Mouse (Mus musculus): ENCODE measurements around the gene Cdh16.
"Not testable (repeated sequence)": the region's sequence is repeated elsewhere in the genome, so short reads cannot be mapped to it uniquely, and the experiment has no call there.

Cdh16 gene

GRCm38 (mm10) chr8:104611613-104612012, 12.6 kb downstream of the Cdh16 start:
- no peak for DNase-seq

DNA sequence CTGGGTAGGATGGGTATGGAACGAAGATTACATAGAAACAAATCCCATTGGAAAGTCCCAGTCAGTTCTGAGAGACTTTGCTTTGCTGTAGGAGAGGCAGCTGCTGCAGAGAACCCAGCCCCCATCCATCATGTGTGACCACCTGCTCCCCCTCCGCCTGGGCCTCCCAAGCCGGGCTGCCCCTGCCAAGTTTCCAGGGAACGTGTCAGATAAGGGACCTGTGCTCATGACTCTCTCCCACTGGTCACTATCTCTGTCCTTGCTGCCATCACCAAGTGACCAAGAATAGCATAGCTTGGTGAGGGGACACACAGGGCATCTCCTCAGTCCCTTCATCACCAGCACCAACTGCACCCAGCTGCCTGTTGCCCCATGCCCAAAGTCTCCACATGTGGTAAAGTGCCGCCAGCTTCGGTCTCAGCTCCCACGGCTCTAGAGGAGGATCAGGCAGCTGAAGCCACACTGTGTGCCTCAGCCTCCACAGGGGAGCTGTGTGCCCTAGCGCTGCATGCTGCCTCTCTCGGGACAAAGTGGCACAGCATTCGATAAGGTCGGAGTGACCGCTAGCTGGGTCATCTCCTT, 13.9 kb downstream of the Cdh16 start:
- DNase-seq, result no peak

DNA sequence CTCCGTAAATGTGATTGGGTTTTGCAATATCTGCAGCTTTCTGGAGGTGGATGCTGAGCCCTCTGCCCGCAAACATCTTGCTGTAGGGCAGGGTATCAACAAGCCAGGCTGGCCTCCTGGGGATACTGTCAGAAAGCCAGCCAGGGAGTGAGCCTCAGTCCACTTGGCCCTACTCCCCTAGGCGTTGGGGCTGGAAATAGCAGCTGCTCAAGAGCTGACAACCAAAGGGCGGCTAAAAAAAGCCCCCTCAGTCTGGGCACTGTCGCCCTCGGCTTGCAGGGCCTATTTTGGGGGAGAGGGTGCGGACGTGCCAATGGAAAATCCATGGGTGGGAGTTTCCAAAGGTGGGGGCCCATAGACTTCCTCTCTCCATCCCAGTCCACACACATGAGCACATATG, 15.0 kb downstream of the Cdh16 start:
- DNase-seq, result no peak

DNA sequence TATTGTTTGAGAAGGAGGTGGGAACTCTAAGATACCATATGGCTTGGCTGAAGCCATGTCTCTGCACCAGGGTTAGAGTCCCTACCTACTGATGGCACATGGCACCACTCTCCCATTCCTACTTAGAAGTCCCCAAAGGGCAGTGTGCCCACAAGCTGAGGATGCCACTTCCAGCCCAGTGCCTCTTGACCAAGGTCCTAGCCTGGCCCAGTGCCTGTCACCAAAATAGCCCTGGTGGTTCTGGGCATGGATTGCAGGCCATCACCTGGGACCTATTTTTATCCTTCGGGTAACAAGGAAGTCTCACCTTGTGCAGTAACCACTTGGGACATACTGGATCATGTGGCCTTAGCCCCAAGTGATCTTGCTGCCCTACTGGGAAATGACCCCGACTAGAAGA, 16.3 kb downstream of the Cdh16 start:
- no peak for DNase-seq

GRCm38 (mm10) chr8:104606329-104606728, 17.9 kb downstream of the Cdh16 start:
- no peak for DNase-seq

DNA sequence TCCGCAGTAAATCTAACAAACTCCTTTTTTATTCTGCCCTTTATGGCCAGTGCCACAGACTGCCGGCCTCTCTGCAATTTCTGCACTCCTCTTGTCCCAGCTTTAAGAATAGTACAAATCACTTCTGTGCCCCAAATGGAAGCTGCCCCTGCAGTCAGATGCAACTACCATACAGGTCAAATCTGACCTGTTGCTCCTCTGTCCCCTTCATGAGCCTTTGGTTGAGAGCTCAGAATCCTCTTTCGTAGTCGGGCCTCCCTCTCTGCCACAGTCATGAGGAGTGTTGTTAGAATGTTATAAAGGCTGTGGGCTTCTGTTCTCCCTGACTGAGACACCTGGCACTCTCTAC, 21.0 kb downstream of the Cdh16 start:
- no peak for DNase-seq

GRCm38 (mm10) chr8:104602468-104603244, 21.5 kb downstream of the Cdh16 start:
- DNase-seq, result peak; percentile 94

- DNase-seq, result peak; percentile 60
Measured at GRCm38 (mm10) chr8:104601941-104602371, 22.2 kb downstream of the Cdh16 start.

GRCm38 (mm10) chr8:104601386-104601785, 22.8 kb downstream of the Cdh16 start:
- DNase-seq, result no peak

- peak; percentile 73 for DNase-seq
Measured at GRCm38 (mm10) chr8:104598496-104598895, 25.7 kb downstream of the Cdh16 start.

GRCm38 (mm10) chr8:104597656-104598055, 26.5 kb downstream of the Cdh16 start:
- DNase-seq, result no peak

DNA sequence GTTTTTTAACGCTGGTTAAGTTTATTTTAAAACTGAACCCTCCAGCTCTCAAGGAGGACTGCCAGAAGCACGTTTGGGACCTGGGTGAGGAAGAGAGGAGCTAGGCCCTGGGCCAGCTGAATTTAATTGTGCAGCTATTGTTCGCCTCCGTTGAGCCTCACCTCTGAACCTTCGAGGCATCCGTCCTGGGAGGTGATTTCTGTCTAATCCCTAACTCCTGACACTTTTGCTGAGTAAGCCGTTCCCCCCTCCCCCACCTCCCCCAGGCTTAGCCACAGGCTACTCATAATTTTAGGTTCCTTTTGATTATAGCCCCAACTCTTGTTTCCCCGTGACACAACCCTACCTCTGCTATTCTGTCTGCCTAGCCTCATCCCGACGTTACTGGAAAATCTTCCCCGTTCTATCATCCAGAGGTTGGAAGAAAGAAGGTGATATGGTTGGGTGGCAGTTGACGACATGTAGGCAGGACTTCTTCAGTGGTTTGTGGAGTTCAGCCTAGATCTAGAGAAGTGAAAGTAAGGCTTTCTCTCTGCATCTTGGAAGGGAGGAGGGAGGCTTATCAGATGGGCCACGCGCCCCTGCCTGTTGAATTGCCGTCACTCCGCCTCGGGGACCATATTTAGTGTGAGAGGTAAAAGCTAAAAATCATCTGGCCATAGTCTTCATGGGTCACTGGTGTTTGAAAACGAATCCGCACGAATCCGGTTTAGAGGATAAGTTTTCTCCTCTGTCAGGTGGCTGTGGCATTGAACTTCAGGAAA, 28.2 kb downstream of the Cdh16 start:
- no peak for DNase-seq

DNA sequence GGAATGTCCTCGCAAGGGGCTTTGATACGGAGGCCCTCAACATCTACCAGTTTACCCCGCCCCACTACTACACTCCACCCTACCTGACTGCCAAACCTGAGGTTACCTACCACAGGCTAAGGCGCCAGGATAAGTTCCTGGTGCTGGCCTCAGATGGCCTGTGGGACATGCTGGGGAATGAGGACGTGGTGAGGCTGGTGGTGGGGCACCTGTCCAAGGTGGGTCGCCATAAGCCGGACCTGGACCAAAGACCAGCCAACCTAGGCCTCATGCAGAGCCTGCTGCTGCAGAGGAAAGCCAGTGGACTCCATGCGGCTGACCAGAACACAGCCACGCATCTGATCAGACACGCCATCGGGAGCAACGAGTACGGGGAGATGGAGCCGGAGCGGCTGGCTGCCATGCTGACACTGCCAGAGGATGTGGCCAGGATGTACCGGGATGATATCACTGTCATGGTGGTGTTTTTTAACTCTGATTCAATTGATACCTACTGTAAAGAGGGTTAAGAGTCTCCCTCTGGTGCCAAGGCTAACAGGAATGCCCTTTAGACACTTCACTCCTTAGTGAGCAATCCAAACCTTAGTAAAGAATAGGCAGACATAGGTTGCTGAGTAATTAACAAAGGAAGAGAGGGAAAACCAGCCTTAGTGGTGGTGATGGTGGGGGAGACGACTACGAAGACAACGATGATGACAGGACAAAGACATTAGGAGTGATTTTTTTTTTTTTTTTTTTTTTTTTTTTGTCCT, 29.4 kb downstream of the Cdh16 start:
- no peak for DNase-seq

GRCm38 (mm10) chr8:104593536-104594325, 30.5 kb downstream of the Cdh16 start:
- no peak for DNase-seq

DNA sequence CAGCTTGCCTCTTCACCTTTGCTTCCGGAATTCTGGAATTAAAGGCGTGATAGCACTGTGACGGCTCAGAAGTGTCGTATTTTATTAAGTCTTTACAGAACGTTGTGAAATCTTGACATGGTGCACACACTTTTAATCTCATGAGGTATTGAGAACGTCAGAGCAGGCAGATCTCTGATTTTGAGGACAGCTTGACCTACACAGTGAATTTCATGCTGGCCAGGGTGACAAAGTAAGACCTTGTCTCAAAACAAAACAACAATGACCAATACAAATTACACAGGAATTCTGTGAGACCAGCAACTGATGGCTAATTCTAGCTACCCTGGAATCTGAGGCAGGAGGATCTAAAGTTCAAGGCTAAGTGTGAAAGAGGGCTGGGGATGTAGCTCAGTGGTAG, 31.6 kb downstream of the Cdh16 start:
- DNase-seq, result no peak

DNA sequence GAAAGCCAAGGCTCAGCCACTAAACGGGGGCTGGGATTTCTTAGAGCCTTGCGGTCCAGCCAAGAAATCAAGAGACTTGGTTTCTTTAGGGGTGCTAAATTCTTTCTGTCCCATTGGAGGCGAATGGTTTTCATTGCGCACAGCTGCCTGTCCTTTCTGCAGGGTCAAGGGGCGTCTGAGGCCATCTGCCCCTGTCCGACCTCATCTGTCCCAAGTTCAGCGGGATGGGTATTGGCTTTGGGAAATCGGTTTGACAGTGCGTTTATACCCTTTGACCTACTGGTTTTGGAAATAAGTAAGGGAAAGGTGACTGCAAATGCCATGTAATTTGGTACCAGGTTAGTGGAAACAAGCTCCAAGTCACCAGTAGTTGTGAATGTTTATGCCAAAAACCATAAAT, 32.3 kb downstream of the Cdh16 start:
- DNase-seq, result no peak

- DNase-seq, result peak; percentile 92
Measured at GRCm38 (mm10) chr8:104591133-104591834, 32.9 kb downstream of the Cdh16 start, which contains the start of gene Pdp2. TSS of gene Pdp2 (plus strand) at chr8:104591451.

- no peak for DNase-seq
Measured at GRCm38 (mm10) chr8:104590284-104590683, 33.9 kb downstream of the Cdh16 start.

DNA sequence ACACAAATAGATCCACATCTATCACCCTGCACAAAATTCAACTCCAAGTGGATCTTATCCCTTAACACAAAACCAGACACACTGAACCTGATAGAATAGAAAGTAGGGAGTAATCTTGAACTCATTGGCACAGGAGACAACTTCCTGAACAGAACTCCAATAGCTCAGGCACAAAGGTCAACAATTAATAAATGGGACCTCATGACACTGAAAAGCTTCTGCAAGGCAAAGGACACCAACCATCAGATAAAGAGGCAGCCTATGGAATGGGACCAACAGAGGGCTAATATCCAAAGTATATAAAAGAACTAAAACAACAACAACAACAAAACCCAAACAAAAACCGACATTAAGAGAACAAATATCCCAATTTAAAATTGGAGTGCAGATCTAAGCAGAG, 39.7 kb downstream of the Cdh16 start:
- DNase-seq, result no peak

DNA sequence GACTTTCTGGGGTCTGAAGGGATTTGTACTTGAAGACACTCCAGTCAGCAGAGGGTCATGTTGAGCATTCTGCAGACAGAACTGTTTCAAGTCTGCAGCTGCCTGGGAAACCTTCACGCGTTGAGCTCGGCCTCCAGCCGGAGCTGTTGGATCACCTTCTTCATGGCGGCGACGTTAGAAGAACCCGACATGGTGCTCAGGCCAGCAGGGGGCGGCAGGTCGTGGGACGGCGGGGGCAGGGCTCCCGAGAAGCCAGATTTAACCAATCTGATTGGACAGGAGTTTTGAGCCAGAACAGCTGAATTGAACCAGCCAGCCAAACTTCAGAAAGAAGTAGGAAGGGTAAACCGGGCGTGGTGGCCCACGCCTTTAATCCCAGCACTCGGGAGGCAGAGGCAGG, 46.6 kb downstream of the Cdh16 start:
- DNase-seq, result not testable (repeated sequence)

DNA sequence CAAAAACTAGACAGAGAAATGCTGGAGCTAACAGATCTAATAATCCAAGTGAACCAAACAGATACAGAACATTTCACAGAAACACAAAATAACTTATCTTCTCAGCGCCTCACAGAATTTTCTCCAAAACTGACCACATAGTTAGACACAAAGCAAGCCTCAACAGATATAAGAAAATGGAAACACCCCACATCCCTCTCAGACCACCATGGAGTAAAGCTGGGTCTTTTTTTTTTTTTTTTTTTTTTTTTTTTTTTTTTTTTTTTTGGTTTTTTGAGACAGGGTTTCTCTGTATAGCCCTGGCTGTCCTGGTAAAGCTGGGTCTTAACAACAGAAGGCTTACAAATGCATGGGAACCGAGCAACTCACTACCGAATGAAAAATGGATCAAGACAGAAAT, 47.4 kb downstream of the Cdh16 start:
- DNase-seq, result no peak

All from kidney, postnatal 10 days (tissue).